Mouse (Mus musculus): ENCODE data around the gene Sft2d2. TPM values are rescaled to one million over a fixed set of nuclear protein-coding genes. Genes with fewer than 3 reads are reported as not detected.

Gene Sft2d2
- polyA plus RNA-seq, 1 experiment, result 19.4 TPM

- Histone ChIP-seq H3K4me2 (ENCODE audit: low read depth) (no peak overlapping the region), H3K4me3 (no peak overlapping the region), H3ac (ENCODE audit: control insufficient read depth, insufficient read length) (no peak overlapping the region), H3K79me2 (ENCODE audit: control insufficient read depth, insufficient read depth) (peaks cover 11% of the 10 kb centered on the region), H3K27me3 (ENCODE audit: control insufficient read depth, insufficient read depth, insufficient read length) (no peaks in the 10 kb centered on the region), H3K36me3 (ENCODE audit: control insufficient read depth, insufficient read depth) (peaks cover 15% of the 10 kb centered on the region)
- peak; percentile 10 for TF ChIP-seq POLR2A (IDR thresholded peaks at IDR 0.05; ENCODE audit: insufficient read length, low read depth)
- no peak for TF ChIP-seq USF1 (IDR thresholded peaks at IDR 0.05; ENCODE audit: low read depth)
These were observed 5.2 kb downstream of the Sft2d2 start for GRCm38 (mm10) chr1:165188806-165189580.

GRCm38 (mm10) chr1:165187357-165187756 is 6.9 kb downstream of the Sft2d2 start:
- H3K79me2 ChIP-seq (ENCODE audit: control insufficient read depth, insufficient read depth), result no peaks in the 10 kb centered on the region
- TF ChIP-seq TCF12 (IDR thresholded peaks at IDR 0.05; ENCODE audit: insufficient read depth, poor library complexity, severe bottlenecking) (no peak), MAX (IDR thresholded peaks at IDR 0.05; ENCODE audit: low read depth) (no peak), USF1 (IDR thresholded peaks at IDR 0.05; ENCODE audit: low read depth) (no peak), CEBPB (IDR thresholded peaks at IDR 0.05; ENCODE audit: insufficient read depth, poor library complexity, severe bottlenecking) (no peak), POLR2A (IDR thresholded peaks at IDR 0.05; ENCODE audit: insufficient read length, low read depth) (no peak), E2F4 (IDR thresholded peaks at IDR 0.05; ENCODE audit: insufficient read depth) (no peak)
- no peak overlapping the region for H3ac ChIP-seq (ENCODE audit: control insufficient read depth, insufficient read length)
- no peaks in the 10 kb centered on the region for H3K27me3 ChIP-seq (ENCODE audit: control insufficient read depth, insufficient read depth, insufficient read length)
- no peak overlapping the region for H3K4me3 ChIP-seq
- H3K4me2 ChIP-seq (ENCODE audit: low read depth), result no peak overlapping the region
- H3K36me3 ChIP-seq (ENCODE audit: control insufficient read depth, insufficient read depth), result peaks cover 26% of the 10 kb centered on the region

- Histone ChIP-seq H3K4me3 (no peak overlapping the region), H3K36me3 (ENCODE audit: control insufficient read depth, insufficient read depth) (peaks cover 32% of the 10 kb centered on the region), H3K27me3 (ENCODE audit: control insufficient read depth, insufficient read depth, insufficient read length) (no peaks in the 10 kb centered on the region), H3K4me2 (ENCODE audit: low read depth) (no peak overlapping the region), H3ac (ENCODE audit: control insufficient read depth, insufficient read length) (no peak overlapping the region), H3K79me2 (ENCODE audit: control insufficient read depth, insufficient read depth) (no peaks in the 10 kb centered on the region)
- TF ChIP-seq REST (IDR thresholded peaks at IDR 0.05; ENCODE audit: insufficient read depth, insufficient read length) (no peak), TCF3 (IDR thresholded peaks at IDR 0.05; ENCODE audit: insufficient read length, low read depth) (no peak), CEBPB (IDR thresholded peaks at IDR 0.05; ENCODE audit: insufficient read depth, poor library complexity, severe bottlenecking) (no peak), POLR2A (IDR thresholded peaks at IDR 0.05; ENCODE audit: insufficient read length, low read depth) (no peak), MYOD1 (IDR thresholded peaks at IDR 0.05; ENCODE audit: control insufficient read depth in 1 of 3, insufficient read length in 2 of 3, low read depth in 2 of 3) (no peak), USF1 (IDR thresholded peaks at IDR 0.05; ENCODE audit: low read depth) (no peak), POLR2AphosphoS2 (IDR thresholded peaks at IDR 0.05; ENCODE audit: insufficient read length, low read depth) (no peak), MYOG (IDR thresholded peaks at IDR 0.05; ENCODE audit: control insufficient read depth in 1 of 3, insufficient read depth in 1 of 3, insufficient read length in 2 of 3, low read depth in 2 of 3) (no peak), MAX (IDR thresholded peaks at IDR 0.05; ENCODE audit: low read depth) (no peak), TCF12 (IDR thresholded peaks at IDR 0.05; ENCODE audit: insufficient read depth, poor library complexity, severe bottlenecking) (no peak), SRF (IDR thresholded peaks at IDR 0.05; ENCODE audit: control insufficient read depth, insufficient read length, low read depth) (no peak), E2F4 (IDR thresholded peaks at IDR 0.05; ENCODE audit: insufficient read depth) (no peak)
These were observed 7.7 kb downstream of the Sft2d2 start for GRCm38 (mm10) chr1:165186491-165186890.

GRCm38 (mm10) chr1:165185116-165185515 is 9.1 kb downstream of the Sft2d2 start:
- no peak for TF ChIP-seq MAX (IDR thresholded peaks at IDR 0.05; ENCODE audit: low read depth)
- no peak for TF ChIP-seq POLR2AphosphoS2 (IDR thresholded peaks at IDR 0.05; ENCODE audit: insufficient read length, low read depth)
- TF ChIP-seq REST (IDR thresholded peaks at IDR 0.05; ENCODE audit: insufficient read depth, insufficient read length), result no peak
- no peak for TF ChIP-seq TCF12 (IDR thresholded peaks at IDR 0.05; ENCODE audit: insufficient read depth, poor library complexity, severe bottlenecking)
- no peak for TF ChIP-seq USF1 (IDR thresholded peaks at IDR 0.05; ENCODE audit: low read depth)
- no peak for TF ChIP-seq CEBPB (IDR thresholded peaks at IDR 0.05; ENCODE audit: insufficient read depth, poor library complexity, severe bottlenecking)
- no peak for TF ChIP-seq TCF3 (IDR thresholded peaks at IDR 0.05; ENCODE audit: insufficient read length, low read depth)
- TF ChIP-seq MYOG (IDR thresholded peaks at IDR 0.05; ENCODE audit: control insufficient read depth in 1 of 3, insufficient read depth in 1 of 3, insufficient read length in 2 of 3, low read depth in 2 of 3), result no peak
- no peak for TF ChIP-seq SRF (IDR thresholded peaks at IDR 0.05; ENCODE audit: control insufficient read depth, insufficient read length, low read depth)
- no peak for TF ChIP-seq MYOD1 (IDR thresholded peaks at IDR 0.05; ENCODE audit: control insufficient read depth in 1 of 3, insufficient read length in 2 of 3, low read depth in 2 of 3)
- no peak for TF ChIP-seq POLR2A (IDR thresholded peaks at IDR 0.05; ENCODE audit: insufficient read length, low read depth)
- TF ChIP-seq E2F4 (IDR thresholded peaks at IDR 0.05; ENCODE audit: insufficient read depth), result no peak
- Histone ChIP-seq H3K79me2 (ENCODE audit: control insufficient read depth, insufficient read depth) (no peaks in the 10 kb centered on the region), H3K27me3 (ENCODE audit: control insufficient read depth, insufficient read depth, insufficient read length) (no peaks in the 10 kb centered on the region), H3K4me2 (ENCODE audit: low read depth) (no peak overlapping the region), H3ac (ENCODE audit: control insufficient read depth, insufficient read length) (no peak overlapping the region), H3K36me3 (ENCODE audit: control insufficient read depth, insufficient read depth) (peaks cover 40% of the 10 kb centered on the region), H3K4me3 (no peak overlapping the region)

GRCm38 (mm10) chr1:165184178-165184577 is 10.1 kb downstream of the Sft2d2 start:
- H3K36me3 ChIP-seq (ENCODE audit: control insufficient read depth, insufficient read depth), result peaks cover 44% of the 10 kb centered on the region
- H3K27me3 ChIP-seq (ENCODE audit: control insufficient read depth, insufficient read depth, insufficient read length), result no peaks in the 10 kb centered on the region
- TF ChIP-seq USF1 (IDR thresholded peaks at IDR 0.05; ENCODE audit: low read depth), result no peak
- TF ChIP-seq POLR2A (IDR thresholded peaks at IDR 0.05; ENCODE audit: insufficient read length, low read depth), result no peak
- no peak for TF ChIP-seq CEBPB (IDR thresholded peaks at IDR 0.05; ENCODE audit: insufficient read depth, poor library complexity, severe bottlenecking)
- TF ChIP-seq SRF (IDR thresholded peaks at IDR 0.05; ENCODE audit: control insufficient read depth, insufficient read length, low read depth), result no peak
- no peak for TF ChIP-seq TCF12 (IDR thresholded peaks at IDR 0.05; ENCODE audit: insufficient read depth, poor library complexity, severe bottlenecking)
- no peak for TF ChIP-seq E2F4 (IDR thresholded peaks at IDR 0.05; ENCODE audit: insufficient read depth)
- TF ChIP-seq MYOD1 (IDR thresholded peaks at IDR 0.05; ENCODE audit: control insufficient read depth in 1 of 3, insufficient read length in 2 of 3, low read depth in 2 of 3), result no peak
- TF ChIP-seq MAX (IDR thresholded peaks at IDR 0.05; ENCODE audit: low read depth), result no peak
- no peak overlapping the region for H3K4me2 ChIP-seq (ENCODE audit: low read depth)
- no peaks in the 10 kb centered on the region for H3K79me2 ChIP-seq (ENCODE audit: control insufficient read depth, insufficient read depth)
- H3ac ChIP-seq (ENCODE audit: control insufficient read depth, insufficient read length), result no peak overlapping the region
- no peak overlapping the region for H3K4me3 ChIP-seq

Data from myocyte (in vitro differentiated cells).